Mouse (Mus musculus) cerebellum, adult 2 months (tissue): ENCODE data around the gene Apc2. TPM values are rescaled to one million over a fixed set of nuclear protein-coding genes. Genes with fewer than 3 reads are reported as not detected.
A peak's percentile ranks its signal among the peaks of the same experiment; 100 is the strongest.

Experiments used
- DNase-seq, 2 experiments: peaks; one replicate each; pipeline ENCODE4 v3.0.0; 2021
- H3K27ac ChIP-seq: fragments of 200-500 bp; 2 replicates; pipeline ENCODE4 v1.5.1; 2012; ENCODE audit warnings: low read length, control low read depth, inconsistent platforms; ENCODE audit not compliant: insufficient read depth
- H3K27me3 ChIP-seq: fragments of 200-500 bp; 2 replicates; pipeline ENCODE4 v1.6.1; 2012; ENCODE audit warnings: inconsistent platforms, mild to moderate bottlenecking, low read length, moderate library complexity; ENCODE audit not compliant: control insufficient read depth, insufficient read depth
- H3K4me1 ChIP-seq: fragments of 200-500 bp; 2 replicates; pipeline ENCODE4 v1.6.1; 2011; ENCODE audit warnings: low read length; ENCODE audit not compliant: control insufficient read depth, insufficient read depth
- H3K4me3 ChIP-seq: fragments of 200-500 bp; replicated peaks from 2 replicates; pipeline ENCODE3; 2011; ENCODE audit warnings: mild to moderate bottlenecking, low read depth, low read length, control low read depth; ENCODE audit not compliant: insufficient read depth
- CTCF ChIP-seq: fragments of 200-500 bp; IDR thresholded peaks from 2 replicates; pipeline ENCODE4 v1.5.1; 2011; ENCODE audit warnings: low read depth, mild to moderate bottlenecking, control low read depth, low read length, moderate library complexity, borderline replicate concordance; ENCODE audit not compliant: insufficient read depth
- POLR2A ChIP-seq: fragments of 200-500 bp; IDR thresholded peaks from 2 replicates; pipeline ENCODE4 v1.6.1; 2011; ENCODE audit warnings: low read length, control low read depth, borderline replicate concordance; ENCODE audit not compliant: insufficient read depth
- WGBS: fragments of 180-500 bp; shearing (Covaris S2); methylation state at CpG from one replicate; pipeline ENCODE4 v1.1.7; 2018; 5-methylcytosine and 5-hydroxymethylcytosine counted together
- polyA plus RNA-seq: library from polyadenylated mRNA; depleted of rRNA; stranded (reverse); fragments of >200 nt; gene quantifications from 2 replicates; pipeline ENCODE4 v1.2.3, GENCODE M21; 2012

Gene Apc2
- polyA plus RNA-seq, 1 experiment: 67.1 TPM

DNA sequence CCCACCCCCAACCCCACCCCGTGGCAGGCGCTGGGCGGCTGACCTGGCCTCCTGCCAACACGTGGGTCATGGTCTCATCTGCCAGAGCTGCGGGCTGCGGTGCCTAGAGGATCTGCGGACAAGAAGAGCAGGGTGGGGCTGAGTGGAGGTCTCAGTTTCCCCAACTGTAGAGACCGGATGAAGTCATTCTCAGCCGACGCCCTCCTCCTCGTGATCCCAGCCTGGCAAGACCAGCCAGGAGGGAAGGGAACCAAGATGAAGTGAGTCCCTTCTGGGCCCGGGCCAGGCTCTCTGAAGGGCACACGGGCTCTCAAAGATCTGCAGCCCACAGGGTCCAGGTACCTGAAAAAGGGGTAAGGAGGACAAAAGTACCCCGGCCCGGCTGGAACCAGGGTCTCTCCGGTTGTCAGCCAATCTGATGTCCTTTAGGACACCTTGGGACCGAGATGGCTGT lies 51.8 kb downstream of the Apc2 start:
- TF ChIP-seq POLR2A: no peak
- no peak for TF ChIP-seq CTCF
- H3K27ac ChIP-seq: no peak overlapping the region
- no peaks in the 10 kb centered on the region; the same call in 1 of the 2 replicates for H3K27me3 ChIP-seq
- H3K4me1 ChIP-seq: peaks cover 10% of the 10 kb centered on the region
- no peak overlapping the region for H3K4me3 ChIP-seq
- WGBS: 9% methylated on average over 17 of the region's 17 CpGs
- no peak for DNase-seq

DNA sequence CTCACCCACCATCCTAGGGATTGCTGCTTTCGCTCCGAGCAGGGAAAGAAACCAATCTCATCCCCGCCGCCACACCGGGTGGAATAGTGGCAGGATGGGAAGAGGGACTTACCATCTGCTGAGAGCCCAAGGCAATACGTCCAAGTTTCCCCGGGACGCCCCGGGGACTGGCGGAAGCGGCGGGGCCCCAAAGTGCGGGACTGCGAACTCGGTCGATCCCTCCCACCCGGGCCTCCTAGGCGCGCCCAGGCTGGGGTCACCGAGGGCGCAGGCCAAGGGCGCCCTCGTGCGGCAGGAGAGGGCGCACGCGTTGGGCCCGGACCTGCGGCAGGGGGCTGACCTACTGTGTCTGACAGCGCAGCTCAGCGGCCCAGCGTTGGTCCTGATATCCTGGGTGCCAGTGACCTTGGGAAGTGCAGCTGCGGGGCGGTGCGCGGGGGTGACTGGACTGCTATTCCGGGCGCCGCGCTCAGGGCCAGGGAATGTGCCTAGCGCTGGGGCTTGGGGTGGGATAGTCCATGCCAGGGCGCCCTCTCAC lies 52.5 kb downstream of the Apc2 start, which contains the start of gene Adamtsl5:
TSS of gene Adamtsl5 (minus strand) at position 169 of the 538 bp plus-strand sequence.
- WGBS: 1% methylated on average over 42 of the region's 42 CpGs
- DNase-seq: peak in 1 of 2 experiments; percentile 59
- no peak within 1 kb of the TSS for H3K27ac ChIP-seq

DNA sequence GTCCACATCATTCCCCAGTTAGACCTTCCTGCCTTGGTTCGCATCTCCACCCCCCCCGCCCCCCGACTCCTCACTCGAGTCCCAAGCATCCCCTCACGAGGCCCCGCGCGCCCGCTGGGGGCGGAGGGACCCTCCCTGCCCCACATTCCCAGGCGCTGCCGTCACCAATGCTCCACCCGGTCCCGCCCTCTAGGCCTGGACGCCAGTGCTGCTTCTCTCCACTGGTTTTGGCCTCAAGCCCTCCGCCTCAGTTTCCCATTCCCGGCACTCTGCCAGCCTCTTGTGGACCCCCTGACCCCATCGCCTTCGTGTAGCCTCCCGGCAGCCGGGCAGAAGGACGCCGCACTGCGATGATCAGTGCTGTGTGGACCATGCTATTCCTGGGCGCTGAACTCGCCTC lies 53.2 kb downstream of the Apc2 start:
- Histone ChIP-seq H3K4me3 (no peak overlapping the region), H3K27ac (no peak overlapping the region), H3K27me3 (no peaks in the 10 kb centered on the region; the same call in 1 of the 2 replicates), H3K4me1 (peaks cover 8% of the 10 kb centered on the region)
- DNase-seq: no peak
- WGBS: 21% methylated on average over 25 of the region's 26 CpGs
- TF ChIP-seq CTCF (no peak), POLR2A (no peak)

More for the DNA sequence above, 52.5 kb downstream of the Apc2 start, which contains the start of gene Adamtsl5:
- peak within 1 kb of the TSS; percentile 31 for H3K4me3 ChIP-seq
- H3K4me1 ChIP-seq: peaks cover 8% of the 10 kb centered on the region
- no peaks in the 10 kb centered on the region; the same call in 1 of the 2 replicates for H3K27me3 ChIP-seq
- TF ChIP-seq POLR2A: no peak
- TF ChIP-seq CTCF: peak; percentile 70

DNA sequence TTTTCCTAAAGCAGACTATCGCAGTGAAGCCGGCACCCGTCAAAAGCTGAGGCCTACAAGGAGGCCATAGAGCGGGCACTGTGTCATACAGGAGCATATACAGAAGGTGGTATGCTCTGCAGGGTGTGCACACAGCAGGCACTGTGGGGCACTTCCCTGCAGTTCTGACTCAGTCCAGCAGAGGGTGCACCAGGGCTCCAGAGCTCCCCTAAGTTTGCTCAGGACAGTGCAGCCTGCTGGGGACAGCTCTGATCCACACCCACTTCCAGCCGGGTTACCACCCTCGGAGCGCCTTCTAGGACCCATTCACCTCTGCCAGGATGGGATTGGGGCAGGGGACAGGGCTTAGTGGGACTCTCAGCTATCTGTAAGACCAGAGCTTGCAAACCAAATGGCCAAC lies 54.5 kb downstream of the Apc2 start:
- Histone ChIP-seq H3K4me1 (peaks cover 18% of the 10 kb centered on the region), H3K4me3 (no peak overlapping the region), H3K27ac (no peak overlapping the region), H3K27me3 (no peaks in the 10 kb centered on the region; the same call in 1 of the 2 replicates)
- TF ChIP-seq POLR2A (no peak), CTCF (peak; percentile 95)
- peak; percentile 76 to 91 for DNase-seq
- 6% methylated on average over 7 of the region's 7 CpGs for WGBS

DNA sequence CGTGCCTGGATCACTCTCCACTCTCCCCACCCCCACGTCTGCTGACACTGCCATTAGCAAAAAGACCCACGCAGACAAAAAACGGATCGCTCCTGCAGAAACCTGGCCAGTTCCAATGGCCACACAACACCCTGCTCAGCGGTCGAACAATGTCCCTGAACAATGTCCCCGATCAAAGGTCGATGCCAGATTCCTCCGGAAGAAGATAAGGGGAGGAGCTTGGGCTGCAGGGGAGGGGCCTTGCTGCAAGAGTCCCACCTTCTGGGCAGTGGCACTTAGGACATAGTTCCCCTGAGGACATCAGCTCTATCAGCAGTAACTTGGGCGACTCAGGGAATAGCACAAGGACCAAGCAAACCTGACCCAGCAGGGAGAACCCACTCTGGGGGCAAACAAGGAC lies 56.1 kb downstream of the Apc2 start:
- Histone ChIP-seq H3K27ac (no peak overlapping the region), H3K4me1 (peaks cover 20% of the 10 kb centered on the region), H3K27me3 (no peaks in the 10 kb centered on the region; the same call in 1 of the 2 replicates), H3K4me3 (no peak overlapping the region)
- no peak for DNase-seq
- no peak for TF ChIP-seq CTCF
- no peak for TF ChIP-seq POLR2A
- 38% methylated on average over 11 of the region's 11 CpGs for WGBS

DNA sequence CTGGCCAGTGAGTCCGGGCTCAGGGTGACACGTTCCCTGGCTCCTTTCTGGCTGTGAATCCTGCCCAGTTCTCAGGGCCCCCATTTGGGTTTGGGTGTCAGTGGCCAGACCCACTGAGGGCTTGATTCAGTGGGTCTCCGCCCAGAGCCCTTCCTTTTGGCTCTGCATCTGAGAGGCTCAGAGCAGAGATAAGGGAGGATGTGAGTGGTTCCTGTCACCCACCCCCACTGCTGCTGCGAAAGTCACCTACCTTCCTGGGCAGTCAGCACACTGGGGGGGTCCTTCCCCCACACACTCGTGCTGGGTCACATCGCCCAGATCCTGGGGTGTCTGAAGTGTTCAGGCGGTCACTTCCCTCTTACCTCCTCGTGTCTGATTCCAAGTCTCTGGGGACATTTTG lies 57.0 kb downstream of the Apc2 start:
- no peaks in the 10 kb centered on the region for H3K27me3 ChIP-seq
- 84% methylated on average over 8 of the region's 8 CpGs for WGBS
- peaks cover 17% of the 10 kb centered on the region for H3K4me1 ChIP-seq
- no peak overlapping the region for H3K4me3 ChIP-seq
- H3K27ac ChIP-seq: no peak overlapping the region
- no peak for TF ChIP-seq CTCF
- TF ChIP-seq POLR2A: no peak
- DNase-seq: no peak

DNA sequence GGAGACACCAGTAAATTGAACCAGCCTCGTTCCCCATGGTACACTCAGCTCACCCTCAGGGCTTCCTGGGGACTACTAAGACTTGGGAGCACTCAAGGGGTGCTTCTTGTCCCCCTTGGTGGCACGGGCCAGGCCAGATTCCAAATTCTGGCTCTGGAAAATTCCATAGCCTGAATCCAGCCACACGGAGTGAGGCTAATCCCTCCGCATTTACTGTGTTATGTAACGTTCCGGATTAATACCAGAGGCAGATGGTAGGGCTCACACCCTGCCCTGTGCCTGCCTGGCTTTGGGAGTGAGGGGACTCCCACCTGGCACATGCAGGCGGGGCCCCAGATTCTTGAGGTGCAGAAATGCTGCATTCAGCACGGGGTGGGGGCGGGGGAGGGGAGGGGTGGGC lies 59.7 kb downstream of the Apc2 start:
- H3K4me3 ChIP-seq: peak overlapping the region; percentile 78
- peaks cover 12% of the 10 kb centered on the region; the same call in 1 of the 2 replicates for H3K4me1 ChIP-seq
- peak overlapping the region; percentile 98 for H3K27ac ChIP-seq
- 4% methylated on average over 9 of the region's 9 CpGs for WGBS
- DNase-seq: peak; percentile 83 to 86
- TF ChIP-seq CTCF: no peak
- peak; percentile 84 for TF ChIP-seq POLR2A
- H3K27me3 ChIP-seq: no peaks in the 10 kb centered on the region

DNA sequence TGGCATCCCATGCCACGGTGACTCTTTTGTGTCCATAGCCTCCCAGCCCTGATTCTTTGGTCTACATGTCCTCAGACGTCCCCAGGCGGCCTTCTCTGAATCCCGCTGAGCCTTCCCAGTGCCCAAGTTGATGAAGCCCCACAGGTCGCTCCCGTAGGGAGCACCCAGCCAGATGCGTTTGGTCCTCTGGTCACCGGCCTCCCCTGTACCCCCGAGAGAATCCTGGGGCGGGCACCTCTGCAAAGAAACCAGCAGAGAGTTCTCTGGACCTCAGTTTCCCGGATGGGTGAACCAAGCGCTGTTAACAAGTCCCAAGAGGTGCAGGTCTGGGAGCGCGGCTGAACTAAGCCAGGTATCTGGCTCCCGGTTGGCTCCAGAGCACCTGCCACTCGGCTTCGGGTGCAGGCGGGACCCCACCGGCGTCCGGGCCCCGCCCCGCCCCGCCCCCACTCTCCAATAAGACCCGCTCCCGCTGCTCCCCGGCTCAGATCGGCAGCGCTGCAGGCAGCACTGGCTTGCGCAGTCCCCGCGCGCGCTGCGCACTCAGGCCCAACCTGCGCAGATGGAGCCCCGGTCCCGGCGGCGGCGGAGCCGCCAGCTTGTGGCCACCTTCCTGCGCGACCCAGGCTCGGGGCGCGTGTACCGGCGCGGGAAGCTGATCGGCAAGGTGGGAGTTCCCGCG lies 60.4 kb downstream of the Apc2 start, which contains the start of gene Plk5:
TSS of gene Plk5 (plus strand) at position 459 of the 682 bp plus-strand sequence.
- Histone ChIP-seq H3K27me3 (no peaks in the 10 kb centered on the region), H3K4me1 (peaks cover 12% of the 10 kb centered on the region; the same call in 1 of the 2 replicates), H3K27ac (peak within 1 kb of the TSS; percentile 98), H3K4me3 (peak within 1 kb of the TSS; percentile 78)
- TF ChIP-seq CTCF (no peak), POLR2A (peak; percentile 95)
- DNase-seq: peak; percentile 79 to 84
- WGBS: under 1% methylated on average over 52 of the region's 53 CpGs
